Mouse (Mus musculus): ENCODE data around the gene Ticrr. TPM values are rescaled to one million over a fixed set of nuclear protein-coding genes. Genes with fewer than 3 reads are reported as not detected.

The Ticrr gene
- polyA plus RNA-seq, 1 experiment from 2014 or later, result 11.6 TPM

Other genes with a start within 250 kb of the Ticrr start
- gene Polg, start 193.8 kb upstream of the Ticrr start, polyA plus RNA-seq (2015; fragmentation: Nextera tagmentation; extraction: Ambion mirVana), result 32.9 and 36.7 TPM in 2 replicates
- 28.8 and 29.9 TPM in 2 replicates for gene Rhcg, start 42.5 kb upstream of the Ticrr start, polyA plus RNA-seq (2015; fragmentation: Nextera tagmentation; extraction: Ambion mirVana)
- gene Kif7, start 55.5 kb downstream of the Ticrr start, polyA plus RNA-seq (2015; fragmentation: Nextera tagmentation; extraction: Ambion mirVana), result 5.0 and 5.1 TPM in 2 replicates
- gene Plin1, start 72.7 kb downstream of the Ticrr start, polyA plus RNA-seq (2015; fragmentation: Nextera tagmentation; extraction: Ambion mirVana), result 0.70 TPM in 1 of 2 replicates, not detected in the other
- 11.4 and 12.2 TPM in 2 replicates for gene Pex11a, start 82.9 kb downstream of the Ticrr start, polyA plus RNA-seq (2015; fragmentation: Nextera tagmentation; extraction: Ambion mirVana)
- 0.39 and 0.55 TPM in 2 replicates for gene Wdr93, start 83.0 kb downstream of the Ticrr start, polyA plus RNA-seq (2015; fragmentation: Nextera tagmentation; extraction: Ambion mirVana)
- not detected in 2 replicates for gene Mesp1, start 133.6 kb downstream of the Ticrr start, polyA plus RNA-seq (2015; fragmentation: Nextera tagmentation; extraction: Ambion mirVana)
- 0.82 and 1.5 TPM in 2 replicates for gene Mesp2, start 150.5 kb downstream of the Ticrr start, polyA plus RNA-seq (2015; fragmentation: Nextera tagmentation; extraction: Ambion mirVana)
- gene Anpep, start 200.9 kb downstream of the Ticrr start, polyA plus RNA-seq (2015; fragmentation: Nextera tagmentation; extraction: Ambion mirVana), result 72.4 and 81.7 TPM in 2 replicates